Comparison of ENCODE assay signal across 8 mouse cellular contexts in the genomic region with DNA sequence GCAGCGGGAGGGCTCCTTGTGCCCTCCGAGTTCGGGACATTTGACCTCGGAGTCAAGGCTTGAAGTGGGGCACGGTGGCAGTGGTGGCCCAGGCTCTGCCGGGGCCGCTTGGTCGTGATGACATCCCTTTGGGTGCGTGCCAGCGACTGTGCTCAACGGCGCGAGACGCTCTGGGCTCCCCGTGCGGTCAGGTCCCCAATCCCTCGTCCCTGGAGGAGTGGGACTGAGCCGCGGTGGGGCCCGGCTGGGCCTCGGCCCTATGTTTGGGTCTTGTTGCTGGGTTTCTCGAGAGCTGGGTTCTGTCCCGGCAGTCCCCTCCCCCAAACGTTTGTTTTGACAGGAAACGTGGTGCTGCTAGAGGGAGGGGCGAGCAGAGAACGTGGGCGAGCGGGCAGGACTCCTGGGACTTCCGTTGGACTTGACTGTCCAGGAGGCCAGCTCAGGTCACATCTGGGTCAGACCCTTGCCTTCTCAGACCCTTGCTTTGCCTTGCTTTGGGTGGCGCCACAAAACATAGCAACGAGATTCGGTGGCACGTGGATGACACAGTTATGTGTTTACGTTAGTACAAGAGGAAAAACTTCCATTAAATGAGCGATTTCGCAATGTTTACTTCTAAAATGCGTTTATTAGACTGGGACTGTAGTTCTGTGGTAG. TPM values are rescaled to one million over a fixed set of nuclear protein-coding genes. Genes with fewer than 3 reads are reported as not detected.
DNase-seq lines count a peak whose midpoint lies in the region; ATAC-seq and TF ChIP-seq lines count a peak whose summit lies in the region.

No protein-coding gene starts in this region.

- no peaks in the 10 kb centered on the region for H3K4me1 ChIP-seq in embryonic facial prominence, embryonic 14.5 days (ENCODE audit: control insufficient read depth, insufficient read depth, low read length)
- peaks cover 17% of the 10 kb centered on the region for H3K4me1 ChIP-seq in heart, adult 2 months (ENCODE audit: control insufficient read depth, insufficient read depth, low read length)
- H3K4me1 ChIP-seq in limb, embryonic 14.5 days (ENCODE audit: control insufficient read depth, insufficient read depth, low read length) = peaks cover 12% of the 10 kb centered on the region
- peaks cover 7% of the 10 kb centered on the region for H3K4me1 ChIP-seq in midbrain, embryonic 16.5 days (ENCODE audit: control insufficient read depth, insufficient read depth, low read length)
- peaks cover 18% of the 10 kb centered on the region for H3K4me1 ChIP-seq in spleen, adult 2 months (ENCODE audit: control insufficient read depth, insufficient read depth, insufficient read length)

- peak; percentile 79 for TF ChIP-seq EP300 in heart, adult 2 months (IDR thresholded peaks at IDR 0.05; ENCODE audit: insufficient read depth, low read depth, low read length)

- TF ChIP-seq POLR2A in heart, adult 2 months (IDR thresholded peaks at IDR 0.05; ENCODE audit: insufficient read depth, low read depth, low read length) = 0 out of 2 replicates have a peak, but pooled peaks have one; percentile 19
- no peak for TF ChIP-seq POLR2A in limb, embryonic 14.5 days (IDR thresholded peaks at IDR 0.05; ENCODE audit: borderline replicate concordance, extremely low read depth, insufficient read depth, insufficient read length)
- no peak for TF ChIP-seq POLR2A in spleen, adult 2 months (IDR thresholded peaks at IDR 0.05; ENCODE audit: low read depth, low read length)

- no peaks in the 10 kb centered on the region for H3K9me3 ChIP-seq in embryonic facial prominence, embryonic 14.5 days (ENCODE audit: control insufficient read depth, low read length)
- no peaks in the 10 kb centered on the region for H3K9me3 ChIP-seq in limb, embryonic 14.5 days (ENCODE audit: control insufficient read depth, low read length)
- no peaks in the 10 kb centered on the region for H3K9me3 ChIP-seq in midbrain, embryonic 16.5 days (replicated peaks; ENCODE audit: control insufficient read depth, low read length, poor library complexity, severe bottlenecking)

- intact Hi-C loops in heart, adult 2 months (cut with DNase I) = loop anchor here (2.0 kb wide), 1 partner anchor 46 kb away; the partner anchor contains the start of gene Polr3b

- no peak for TF ChIP-seq CTCF in heart, adult 2 months (IDR thresholded peaks at IDR 0.05)
- no peak for TF ChIP-seq CTCF in spleen, adult 2 months (IDR thresholded peaks at IDR 0.05; ENCODE audit: extremely low read depth, insufficient read depth, insufficient read length, insufficient replicate concordance)

- peak overlapping the region; percentile 82 for H3K4me2 ChIP-seq in embryonic facial prominence, embryonic 14.5 days (ENCODE audit: low read depth, low read length)
- peak overlapping the region; percentile 95 for H3K4me2 ChIP-seq in limb, embryonic 14.5 days (replicated peaks; ENCODE audit: low read depth, low read length, severe bottlenecking)
- H3K4me2 ChIP-seq in midbrain, embryonic 16.5 days (ENCODE audit: low read length) = peak overlapping the region; percentile 88

- H3K27me3 ChIP-seq in embryonic facial prominence, embryonic 14.5 days (replicated peaks; ENCODE audit: control insufficient read depth, insufficient read depth, low read length) = 0 out of 2 replicates have a peak, but pooled peaks cover 3% of the 10 kb centered on the region
- H3K27me3 ChIP-seq in heart, adult 2 months (ENCODE audit: control insufficient read depth, insufficient read depth, low read length) = no peaks in the 10 kb centered on the region
- no peaks in the 10 kb centered on the region for H3K27me3 ChIP-seq in limb, embryonic 14.5 days (ENCODE audit: control insufficient read depth, insufficient read depth, low read length)
- H3K27me3 ChIP-seq in midbrain, embryonic 16.5 days (ENCODE audit: control insufficient read depth, insufficient read depth, low read depth, low read length) = peaks cover 2% of the 10 kb centered on the region; the same call in 1 of the 2 replicates
- no peaks in the 10 kb centered on the region for H3K27me3 ChIP-seq in spleen, adult 2 months (ENCODE audit: control insufficient read depth, insufficient read depth, low read length)

- peak overlapping the region; percentile 86 for H3K4me3 ChIP-seq in embryonic facial prominence, embryonic 14.5 days (ENCODE audit: low read depth, low read length)
- peak overlapping the region; percentile 97 for H3K4me3 ChIP-seq in heart, adult 2 months
- H3K4me3 ChIP-seq in limb, embryonic 14.5 days (replicated peaks; ENCODE audit: low read length) = peak overlapping the region; percentile 89
- H3K4me3 ChIP-seq in midbrain, embryonic 16.5 days (ENCODE audit: low read depth, low read length) = peak overlapping the region; percentile 66
- H3K4me3 ChIP-seq in spleen, adult 2 months (ENCODE audit: extremely low read depth, insufficient read depth, insufficient read length) = peak overlapping the region; percentile 92

- WGBS in embryonic facial prominence, embryonic 14.5 days = 3% methylated on average over 31 of the region's 38 CpGs
- WGBS in heart, adult 2 months = 1% methylated on average over 38 of the region's 38 CpGs
- WGBS in limb, embryonic 14.5 days = 6% methylated on average over 34 of the region's 38 CpGs
- 3% methylated on average over 38 of the region's 38 CpGs for WGBS in midbrain, embryonic 16.5 days
- WGBS in spleen, adult 2 months = under 1% methylated on average over 38 of the region's 38 CpGs

- H3K9ac ChIP-seq in embryonic facial prominence, embryonic 14.5 days (ENCODE audit: low read depth, low read length) = peak overlapping the region; percentile 72
- H3K9ac ChIP-seq in heart, adult 2 months (ENCODE audit: low read depth, low read length) = peak overlapping the region; percentile 96
- peak overlapping the region; percentile 73 for H3K9ac ChIP-seq in limb, embryonic 14.5 days (ENCODE audit: low read depth, low read length, severe bottlenecking)
- peak overlapping the region; percentile 55 for H3K9ac ChIP-seq in midbrain, embryonic 16.5 days (ENCODE audit: low read depth, low read length)

- H3K36me3 ChIP-seq in embryonic facial prominence, embryonic 14.5 days (ENCODE audit: control insufficient read depth, insufficient read depth, low read length) = no peaks in the 10 kb centered on the region
- H3K36me3 ChIP-seq in heart, adult 2 months (ENCODE audit: control insufficient read depth, insufficient read depth, low read length) = peaks cover 31% of the 10 kb centered on the region
- no peaks in the 10 kb centered on the region for H3K36me3 ChIP-seq in limb, embryonic 14.5 days (ENCODE audit: control insufficient read depth, insufficient read depth, low read length)
- H3K36me3 ChIP-seq in midbrain, embryonic 16.5 days (ENCODE audit: control insufficient read depth, insufficient read depth, low read length) = no peaks in the 10 kb centered on the region
- no peaks in the 10 kb centered on the region for H3K36me3 ChIP-seq in spleen, adult 2 months (ENCODE audit: control insufficient read depth, insufficient read depth, low read length)

- peak; percentile 79 for DNase-seq in 3134 (ENCODE audit: extremely low read depth, insufficient read length, low spot score)
- peak; percentile 73 for DNase-seq in adrenal gland, postnatal 25 days
- DNase-seq in embryonic facial prominence, embryonic 14.5 days (ENCODE audit: low spot score) = peak; percentile 64
- DNase-seq in heart, adult 2 months = peak; percentile 89 to 91
- peak; percentile 89 for DNase-seq in kidney, adult 9 months
- DNase-seq in limb, embryonic 14.5 days (ENCODE audit: low spot score) = peak; percentile 52
- peak; percentile 73 to 76 for DNase-seq in spleen, adult 2 months (ENCODE audit: low read depth in 1 of 2, low spot score in 2 of 2)

- peaks cover 8% of the 10 kb centered on the region for H3K79me2 ChIP-seq in heart, adult 2 months (replicated peaks; ENCODE audit: control insufficient read depth, insufficient read depth, low read length)

- ATAC-seq in embryonic facial prominence, embryonic 14.5 days (ENCODE audit: low read depth) = peak; percentile 11
- ATAC-seq in limb, embryonic 14.5 days (ENCODE audit: low FRiP score, low read depth) = no peak
- peak; percentile 71 for ATAC-seq in midbrain, embryonic 16.5 days

- H3K27ac ChIP-seq in embryonic facial prominence, embryonic 14.5 days (replicated peaks; ENCODE audit: low read depth, low read length) = peak overlapping the region; percentile 75; the same call in 1 of the 2 replicates
- H3K27ac ChIP-seq in heart, adult 2 months = peak overlapping the region; percentile 100
- peak overlapping the region; percentile 81 for H3K27ac ChIP-seq in limb, embryonic 14.5 days (replicated peaks; ENCODE audit: low read depth, low read length)
- H3K27ac ChIP-seq in midbrain, embryonic 16.5 days (ENCODE audit: low read length) = peak overlapping the region; percentile 72
- peak overlapping the region; percentile 90 for H3K27ac ChIP-seq in spleen, adult 2 months (ENCODE audit: insufficient read depth, low read length)

RNA-seq across cellular contexts. Expression of gene Tcp11l2, which starts 0.8 kb away (rescaled TPM):
- 43.8 and 67.2 TPM in 2 replicates for total RNA-seq in adrenal gland, postnatal 25 days (2021)
- polyA plus RNA-seq in embryonic facial prominence, embryonic 14.5 days (2014; fragmentation: Nextera tagmentation; extraction: Ambion mirVana) = 19.9 and 20.3 TPM in 2 replicates
- 100 to 1,000 TPM; 118 to 157 TPM for total RNA-seq in heart, adult 2 months (2021)
- polyA plus RNA-seq in heart, adult 2 months (2012; rRNA removed) = 129 and 204 TPM in 2 replicates
- 15.8 and 27.9 TPM in 2 replicates for polyA plus RNA-seq in limb, embryonic 14.5 days (2012; rRNA removed)
- 20.0 and 22.9 TPM in 2 replicates for polyA plus RNA-seq in limb, embryonic 14.5 days (2014; fragmentation: Nextera tagmentation; extraction: Ambion mirVana)
- polyA plus RNA-seq in midbrain, embryonic 16.5 days (2015; fragmentation: Nextera tagmentation; extraction: Ambion mirVana) = 20.4 and 22.7 TPM in 2 replicates
- 81.2 and 103 TPM in 2 replicates for polyA plus RNA-seq in spleen, adult 2 months (2012; rRNA removed)

RNA-seq across cellular contexts. Expression of gene Ckap4, which starts 43.3 kb away (rescaled TPM):
- 47.2 and 49.3 TPM in 2 replicates for total RNA-seq in adrenal gland, postnatal 25 days (2021)
- polyA plus RNA-seq in embryonic facial prominence, embryonic 14.5 days (2014; fragmentation: Nextera tagmentation; extraction: Ambion mirVana) = 193 and 203 TPM in 2 replicates
- total RNA-seq in heart, adult 2 months (2021) = 10 to 100 TPM; 29.9 to 31.4 TPM
- 17.2 and 20.9 TPM in 2 replicates for polyA plus RNA-seq in heart, adult 2 months (2012; rRNA removed)
- polyA plus RNA-seq in limb, embryonic 14.5 days (2012; rRNA removed) = 143 and 144 TPM in 2 replicates
- polyA plus RNA-seq in limb, embryonic 14.5 days (2014; fragmentation: Nextera tagmentation; extraction: Ambion mirVana) = 186 and 189 TPM in 2 replicates
- polyA plus RNA-seq in midbrain, embryonic 16.5 days (2015; fragmentation: Nextera tagmentation; extraction: Ambion mirVana) = 45.9 and 52.3 TPM in 2 replicates
- 10.5 and 14.4 TPM in 2 replicates for polyA plus RNA-seq in spleen, adult 2 months (2012; rRNA removed)

RNA-seq across cellular contexts. Expression of gene Polr3b, which starts 44.9 kb away (rescaled TPM):
- 31.3 and 38.2 TPM in 2 replicates for total RNA-seq in adrenal gland, postnatal 25 days (2021)
- 10.9 and 15.7 TPM in 2 replicates for polyA plus RNA-seq in embryonic facial prominence, embryonic 14.5 days (2014; fragmentation: Nextera tagmentation; extraction: Ambion mirVana)
- 10 to 100 TPM in 1 of 2 experiments, 1 to 10 TPM in 1; 8.9 to 10.9 TPM for total RNA-seq in heart, adult 2 months (2021)
- 3.0 and 5.1 TPM in 2 replicates for polyA plus RNA-seq in heart, adult 2 months (2012; rRNA removed)
- 8.5 and 10.6 TPM in 2 replicates for polyA plus RNA-seq in limb, embryonic 14.5 days (2012; rRNA removed)
- polyA plus RNA-seq in limb, embryonic 14.5 days (2014; fragmentation: Nextera tagmentation; extraction: Ambion mirVana) = 13.5 and 14.6 TPM in 2 replicates
- 13.9 and 14.7 TPM in 2 replicates for polyA plus RNA-seq in midbrain, embryonic 16.5 days (2015; fragmentation: Nextera tagmentation; extraction: Ambion mirVana)
- polyA plus RNA-seq in spleen, adult 2 months (2012; rRNA removed) = 4.5 and 4.8 TPM in 2 replicates
